Mouse (Mus musculus) layer of hippocampus, adult 8-10 months (tissue): ENCODE results near the gene Slc25a27. TPM values are rescaled to one million over a fixed set of nuclear protein-coding genes. Genes with fewer than 3 reads are reported as not detected.

Source experiments
- DNase-seq, 2 experiments: peaks; one replicate each; pipeline ENCODE4 v3.0.0; 2022; ENCODE audit warnings: low spot score in 2 of 2
- total RNA-seq, 4 experiments: library from RNA; stranded (reverse); gene quantifications; 2 replicates each; pipeline ENCODE4 v1.2.4; 2022

Gene Slc25a27
- 10 to 100 TPM; 33.2 to 50.6 (median 39.7) TPM for total RNA-seq

- DNase-seq: peak; percentile 86 to 88
These were observed at the start of gene Slc25a27 for GRCm38 (mm10) chr17:43666576-43667289. Gene Slc25a27 (minus strand): TSS chr17:43667214.

- DNase-seq: peak in 1 of 2 experiments; percentile 3
These were observed 49.6 kb upstream of the Slc25a27 start for GRCm38 (mm10) chr17:43716601-43717000.

GRCm38 (mm10) chr17:43714191-43714590 lies 47.2 kb upstream of the Slc25a27 start:
- no peak for DNase-seq

GRCm38 (mm10) chr17:43711557-43712352 lies 44.7 kb upstream of the Slc25a27 start:
- no peak for DNase-seq

- no peak for DNase-seq
These were observed 40.2 kb upstream of the Slc25a27 start for GRCm38 (mm10) chr17:43707254-43707653.

GRCm38 (mm10) chr17:43706749-43707148 lies 39.7 kb upstream of the Slc25a27 start:
- no peak for DNase-seq

DNA sequence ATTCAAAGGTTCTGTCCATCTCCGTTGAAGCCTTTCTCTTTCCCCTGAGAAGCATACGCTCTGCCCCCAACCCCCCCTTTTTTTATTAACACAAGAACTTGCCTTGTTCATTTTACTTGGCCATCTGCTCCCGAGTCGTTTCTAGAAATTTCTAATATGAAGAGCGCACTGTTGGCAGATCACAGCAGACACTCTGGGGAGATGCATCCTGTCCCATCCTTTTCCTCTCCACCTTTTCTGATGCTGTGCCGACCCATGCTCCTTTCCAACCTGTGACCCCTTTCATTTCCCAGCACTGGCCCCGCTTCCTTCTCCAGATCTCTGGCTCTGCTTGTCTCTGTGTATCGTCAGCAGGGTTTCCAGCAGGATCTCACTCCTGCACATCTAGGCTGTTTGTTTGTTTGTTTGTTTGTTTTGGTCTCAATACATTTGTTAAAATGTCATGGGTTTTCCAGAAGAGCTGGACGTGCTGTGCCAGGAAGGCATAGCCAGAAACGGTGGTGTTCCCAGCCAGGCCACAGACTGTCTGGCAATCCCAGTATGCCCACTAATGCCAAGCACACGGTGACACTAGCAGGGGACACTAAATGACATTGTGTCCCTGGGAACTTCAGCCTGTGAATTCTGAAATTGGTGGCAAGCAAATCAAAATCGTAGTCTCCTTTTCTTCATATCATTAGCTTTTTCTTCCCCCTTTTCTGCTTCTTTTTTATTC lies 37.4 kb upstream of the Slc25a27 start:
- no peak for DNase-seq

DNA sequence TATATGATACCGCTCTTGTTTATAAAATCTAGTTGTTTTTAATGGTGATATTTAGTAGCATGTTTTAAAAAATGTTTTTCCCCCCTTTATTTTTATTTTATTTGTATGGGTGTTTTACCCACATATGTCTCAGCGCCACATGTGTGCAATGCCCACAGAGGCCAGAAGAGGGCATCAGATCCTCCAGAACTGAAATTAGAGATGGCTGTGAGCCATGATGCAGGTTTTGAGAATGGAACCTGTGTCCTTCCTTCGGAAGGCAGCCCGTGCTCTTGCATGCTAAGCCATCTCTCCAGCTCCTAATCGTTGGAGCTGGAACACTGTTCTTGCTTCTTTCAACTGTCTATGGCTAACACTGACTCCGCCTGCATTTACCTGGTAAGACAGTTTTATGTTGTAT lies 34.0 kb upstream of the Slc25a27 start:
- DNase-seq: peak in 1 of 2 experiments; percentile 43

DNA sequence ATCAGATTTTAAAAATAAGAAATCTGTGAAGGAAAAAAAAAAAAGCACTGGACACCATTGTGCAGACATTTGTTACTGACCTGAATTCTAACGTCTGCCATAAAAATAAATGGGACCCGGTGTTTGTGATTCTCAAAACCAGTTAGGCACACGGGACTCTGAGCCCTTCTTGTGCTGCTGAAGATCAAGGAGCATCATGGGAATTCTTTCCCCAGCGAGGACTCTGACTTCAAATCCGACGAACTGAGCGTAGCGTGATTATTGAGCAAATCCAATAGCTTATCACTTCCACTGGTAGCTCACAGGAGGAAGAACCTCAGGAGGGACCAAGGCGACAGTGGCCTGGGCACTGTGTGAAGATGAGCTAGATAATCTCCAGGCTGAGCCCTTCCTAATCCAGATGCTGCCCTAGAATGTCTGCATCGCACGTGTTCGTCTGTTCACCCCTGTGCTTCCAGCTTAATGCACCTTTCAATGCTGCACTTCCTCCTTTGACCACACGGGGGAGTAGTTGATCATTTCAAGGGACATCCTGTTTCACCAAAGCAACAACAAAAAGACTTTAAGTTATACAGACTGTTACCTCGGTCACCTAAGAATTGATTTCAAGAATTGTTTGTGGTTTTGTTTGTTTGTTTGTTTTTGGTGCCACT lies 32.1 kb upstream of the Slc25a27 start:
- DNase-seq: peak; percentile 31 to 72

- DNase-seq: no peak
These were observed 22.6 kb upstream of the Slc25a27 start for GRCm38 (mm10) chr17:43689591-43689990.

- DNase-seq: no peak
These were observed 17.6 kb upstream of the Slc25a27 start for GRCm38 (mm10) chr17:43684638-43685037.

DNA sequence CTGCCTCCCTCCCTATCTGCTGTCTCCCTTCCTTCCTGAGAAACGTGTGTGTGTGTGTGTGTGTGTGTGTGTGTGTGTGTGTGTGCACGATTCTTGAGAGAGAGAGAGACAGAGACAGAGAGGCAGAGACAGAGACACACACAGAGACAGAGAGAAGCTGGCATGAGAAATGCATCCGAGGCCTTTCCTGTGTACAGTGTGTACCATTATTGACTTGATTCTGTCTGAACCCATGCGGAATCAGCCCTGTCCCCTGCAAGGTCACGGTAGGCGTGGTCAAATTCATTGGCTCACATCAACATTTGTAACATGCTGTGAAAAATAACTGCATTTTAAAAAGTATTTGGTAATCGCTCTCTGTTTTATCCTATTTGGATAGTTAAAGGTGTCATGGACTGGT lies 17.1 kb upstream of the Slc25a27 start:
- no peak for DNase-seq

DNA sequence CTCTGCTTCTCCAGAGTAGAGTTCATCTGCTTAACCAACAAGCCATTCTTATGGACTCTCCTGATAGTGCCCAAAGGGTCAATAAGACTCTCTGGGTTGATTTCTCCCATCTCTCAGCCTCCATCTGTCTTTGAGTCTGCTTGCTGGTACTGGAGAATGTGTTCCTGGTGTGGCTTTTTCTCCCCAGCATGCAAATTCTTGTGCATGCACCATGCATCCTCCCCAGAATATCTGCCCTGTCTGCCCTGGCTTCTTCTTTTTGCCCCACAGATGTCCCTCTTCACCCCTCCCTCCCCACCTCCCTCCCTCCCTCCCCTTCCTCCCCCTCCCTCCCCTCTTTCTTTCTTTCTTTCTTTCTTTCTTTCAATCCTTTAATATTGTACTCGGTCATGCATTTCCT lies 10.3 kb upstream of the Slc25a27 start:
- no peak for DNase-seq

GRCm38 (mm10) chr17:43676241-43676640 lies 9.2 kb upstream of the Slc25a27 start:
- DNase-seq: no peak

DNA sequence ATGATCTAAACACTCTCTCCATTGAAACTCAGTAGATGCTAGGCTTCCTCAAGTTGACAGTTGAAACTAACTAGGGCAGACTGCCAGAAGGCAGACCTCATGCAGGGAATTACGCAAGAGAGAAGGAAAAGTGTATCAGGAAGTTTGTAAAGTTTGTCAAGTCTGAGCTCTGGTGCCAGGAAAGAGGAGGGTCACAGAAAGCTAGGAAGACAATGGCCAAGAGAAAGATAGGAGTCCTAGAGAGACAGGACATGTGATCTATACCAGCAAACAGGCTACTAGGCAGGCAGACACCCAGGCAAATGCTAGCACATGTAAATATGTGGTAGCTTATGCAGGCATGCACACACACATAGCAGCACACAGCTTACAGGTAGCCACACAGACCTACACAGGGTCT lies 8.2 kb upstream of the Slc25a27 start:
- no peak for DNase-seq

DNA sequence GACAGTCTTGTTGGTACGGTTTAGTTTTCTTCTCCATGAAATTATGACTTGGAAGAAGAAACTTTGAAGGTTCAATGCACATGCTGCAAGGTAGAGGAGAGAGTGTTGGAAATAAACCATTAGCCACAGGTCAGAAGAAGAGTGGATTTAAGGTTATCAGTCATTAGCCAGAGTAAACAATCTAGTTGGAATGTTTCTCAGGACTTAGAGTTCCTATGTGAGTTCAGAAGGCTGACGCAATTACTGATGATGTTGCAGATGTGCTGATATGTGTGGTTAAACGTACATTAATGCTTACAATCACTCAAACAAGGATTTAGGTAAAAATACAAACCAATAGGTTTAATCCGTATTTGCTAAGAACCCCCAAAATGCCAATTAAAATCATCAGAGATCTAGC lies 4.9 kb upstream of the Slc25a27 start:
- DNase-seq: no peak

DNA sequence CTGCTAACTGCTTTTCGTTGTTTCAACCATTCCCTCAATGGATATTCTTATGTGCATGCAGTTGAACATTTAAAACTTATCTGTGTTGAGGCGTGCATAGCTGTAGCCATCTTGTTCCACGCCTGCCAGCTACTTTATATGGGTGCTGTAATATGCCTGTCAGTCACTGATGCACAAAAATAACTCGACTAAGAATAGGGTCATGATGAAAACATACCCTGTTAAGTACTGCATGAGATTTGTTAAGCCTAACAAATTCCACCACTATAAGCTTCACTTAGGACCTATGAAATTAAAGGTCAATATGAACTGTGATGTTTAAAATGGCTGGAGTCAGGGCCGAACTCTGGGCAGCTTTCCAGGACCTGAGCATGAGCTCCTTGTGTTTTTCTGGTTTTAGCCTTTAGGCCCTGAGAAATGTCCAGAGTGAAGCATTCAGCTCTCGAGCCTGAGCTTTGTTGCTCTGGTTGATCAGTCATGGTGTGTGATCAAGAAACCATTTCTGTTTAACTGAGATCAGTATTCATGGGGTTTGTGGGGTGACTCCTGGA lies 2.2 kb upstream of the Slc25a27 start:
- DNase-seq: no peak

DNA sequence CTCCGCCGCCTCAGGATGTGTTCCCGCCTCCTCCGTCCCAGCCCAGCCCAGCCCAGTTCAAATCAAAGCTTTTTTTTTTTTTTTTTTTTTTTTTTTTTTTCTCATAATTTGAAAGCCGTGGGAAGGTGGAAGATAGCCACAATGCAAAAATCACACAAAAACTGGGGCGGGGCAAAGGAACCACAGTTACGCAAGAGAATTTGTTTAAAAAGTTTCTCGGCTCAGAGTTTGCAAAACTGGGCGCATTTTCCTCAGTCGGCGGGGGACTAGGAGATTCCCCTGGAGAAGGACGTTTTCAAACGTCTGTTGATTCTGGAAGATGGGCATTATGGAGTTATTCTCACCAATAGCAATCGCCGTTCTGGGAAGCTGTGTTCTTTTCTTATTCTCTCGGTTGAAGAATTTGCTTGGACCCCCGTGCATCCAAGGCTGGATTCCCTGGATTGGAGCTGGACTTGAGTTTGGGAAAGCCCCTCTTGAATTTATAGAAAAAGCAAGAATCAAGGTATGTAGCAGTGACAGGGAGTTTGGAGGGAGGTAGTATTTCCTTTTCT lies 353 bp upstream of the Slc25a27 start, which contains the start of gene Cyp39a1:
Cyp39a1 (plus strand) TSS at position 136 of the 554 bp plus-strand sequence.
- DNase-seq: no peak

DNA sequence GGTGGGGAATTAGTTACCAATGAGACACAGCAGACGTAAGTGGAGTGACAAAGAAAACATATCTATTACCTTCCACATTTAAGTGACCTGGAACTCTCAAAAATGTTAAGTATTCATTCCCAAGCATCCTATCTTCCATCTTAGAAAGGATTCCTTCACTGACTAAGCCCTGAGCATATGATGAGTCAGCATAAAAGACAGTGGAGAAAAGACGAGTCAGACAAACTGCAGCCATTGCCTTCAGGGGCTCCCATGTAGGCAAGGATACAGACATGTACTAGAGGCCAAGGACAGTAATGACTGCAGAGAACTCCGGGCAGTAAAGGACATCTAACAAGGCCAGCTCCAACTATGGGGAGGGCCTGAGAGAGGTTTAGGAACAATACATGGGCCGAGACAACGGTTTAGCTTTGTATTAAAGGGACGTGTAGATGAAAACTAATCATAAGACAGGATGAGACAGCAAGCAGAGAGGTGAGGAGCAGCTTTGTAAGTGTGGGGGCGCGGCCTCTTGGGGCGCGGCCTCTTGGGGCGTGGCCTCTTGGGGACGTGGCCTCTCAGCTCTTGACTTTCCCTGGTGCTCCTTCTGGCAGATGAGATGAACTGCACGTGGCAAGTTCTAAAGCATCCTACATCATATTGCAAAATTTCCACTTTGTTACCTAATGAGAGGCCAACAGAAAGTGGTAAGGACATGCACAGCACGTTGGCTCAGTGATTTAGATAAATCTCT lies 15.5 kb downstream of the Slc25a27 start:
- no peak for DNase-seq
